Mouse (Mus musculus) lung, embryonic 16.5 days (tissue): ENCODE measurements around the gene Atp8a1. TPM values are rescaled to one million over a fixed set of nuclear protein-coding genes. Genes with fewer than 3 reads are reported as not detected.
A peak's percentile ranks its signal among the peaks of the same experiment; 100 is the strongest.

ENCODE experiments used
- ATAC-seq: fragments of 200-750 bp; cut with Nextera tagmentation; 2 replicates; pipeline ENCODE4 v1.8.0; 2017; ENCODE audit warnings: low read depth, mild to moderate bottlenecking, moderate library complexity
- H3K27ac ChIP-seq: fragments of 300-500 bp; sonication (generic); 2 replicates; pipeline ENCODE4 v1.5.1; 2014; ENCODE audit warnings: mild to moderate bottlenecking, control low read depth, low read length
- H3K27me3 ChIP-seq: fragments of 300-500 bp; sonication (generic); 2 replicates; pipeline ENCODE4 v1.6.1; 2014; ENCODE audit warnings: low read depth, low read length, mixed read lengths; ENCODE audit not compliant: control insufficient read depth, insufficient read depth
- H3K36me3 ChIP-seq: fragments of 300-500 bp; sonication (generic); 2 replicates; pipeline ENCODE4 v1.6.1; 2014; ENCODE audit warnings: low read length; ENCODE audit not compliant: control insufficient read depth, insufficient read depth
- H3K4me1 ChIP-seq: fragments of 300-500 bp; sonication (generic); replicated peaks from 2 replicates; pipeline ENCODE4 v1.6.1; 2014; ENCODE audit warnings: low read length, mixed read lengths; ENCODE audit not compliant: control insufficient read depth, insufficient read depth
- H3K4me2 ChIP-seq: fragments of 300-500 bp; sonication (generic); 2 replicates; pipeline ENCODE4 v1.6.1; 2014; ENCODE audit warnings: low read depth, low read length, control low read depth
- H3K4me3 ChIP-seq: fragments of 300-500 bp; sonication (generic); 2 replicates; pipeline ENCODE4 v1.5.1; 2014; ENCODE audit warnings: mild to moderate bottlenecking, low read length, control low read depth
- H3K9ac ChIP-seq: fragments of 300-500 bp; sonication (generic); 2 replicates; pipeline ENCODE4 v1.6.1; 2014; ENCODE audit warnings: low read length, control low read depth
- H3K9me3 ChIP-seq: fragments of 300-500 bp; sonication (generic); 2 replicates; pipeline ENCODE4 v1.6.1; 2016; ENCODE audit warnings: low read length; ENCODE audit not compliant: control insufficient read depth
- WGBS: fragments of 180-500 bp; shearing (Covaris S2); extraction: QIAGEN DNeasy Blood & Tissue Kit; methylation state at CpG from one replicate; pipeline ENCODE4 v1.1.7; 2014; 5-methylcytosine and 5-hydroxymethylcytosine counted together
- polyA plus RNA-seq: library from polyadenylated mRNA; unstranded; fragments of >200 nt; fragmentation: Nextera tagmentation; extraction: Ambion mirVana; gene quantifications from 2 replicates; pipeline ENCODE4 v1.2.1, GENCODE M21; 2015

Atp8a1 gene
- polyA plus RNA-seq, 1 experiment from 2014 or later = 57.3 TPM

- Histone ChIP-seq H3K36me3 (no peaks in the 10 kb centered on the region), H3K9me3 (no peaks in the 10 kb centered on the region), H3K27ac (no peak overlapping the region), H3K4me2 (no peak overlapping the region), H3K4me3 (no peak overlapping the region), H3K27me3 (no peaks in the 10 kb centered on the region), H3K9ac (no peak overlapping the region), H3K4me1 (no peaks in the 10 kb centered on the region)
- 62% methylated on average over 8 of the region's 8 CpGs for whole genome bisulfite sequencing
- ATAC-seq = no peak
Observed at GRCm38 (mm10) chr5:67641406-67642120, 205.7 kb downstream of the Atp8a1 start.

- H3K9me3 ChIP-seq = no peaks in the 10 kb centered on the region
- no peak overlapping the region for H3K9ac ChIP-seq
- H3K36me3 ChIP-seq = no peaks in the 10 kb centered on the region
- H3K27me3 ChIP-seq = no peaks in the 10 kb centered on the region
- ATAC-seq = no peak
- H3K4me2 ChIP-seq = no peak overlapping the region
- no peaks in the 10 kb centered on the region for H3K4me1 ChIP-seq
- 66% methylated on average over 8 of the region's 8 CpGs for WGBS
- H3K27ac ChIP-seq = no peak overlapping the region
- H3K4me3 ChIP-seq = no peak overlapping the region
Observed at GRCm38 (mm10) chr5:67640596-67641312, 206.5 kb downstream of the Atp8a1 start.

- Histone ChIP-seq H3K4me1 (peaks cover 15% of the 10 kb centered on the region), H3K36me3 (no peaks in the 10 kb centered on the region; the same call in 1 of the 2 replicates), H3K27ac (peak overlapping the region; percentile 53), H3K4me2 (no peak overlapping the region), H3K27me3 (no peaks in the 10 kb centered on the region), H3K9me3 (no peaks in the 10 kb centered on the region), H3K9ac (no peak overlapping the region), H3K4me3 (no peak overlapping the region)
- WGBS = 58% methylated on average over 3 of the region's 3 CpGs
- ATAC-seq = peak; percentile 80
Observed at GRCm38 (mm10) chr5:67634339-67634738, 212.9 kb downstream of the Atp8a1 start.

DNA sequence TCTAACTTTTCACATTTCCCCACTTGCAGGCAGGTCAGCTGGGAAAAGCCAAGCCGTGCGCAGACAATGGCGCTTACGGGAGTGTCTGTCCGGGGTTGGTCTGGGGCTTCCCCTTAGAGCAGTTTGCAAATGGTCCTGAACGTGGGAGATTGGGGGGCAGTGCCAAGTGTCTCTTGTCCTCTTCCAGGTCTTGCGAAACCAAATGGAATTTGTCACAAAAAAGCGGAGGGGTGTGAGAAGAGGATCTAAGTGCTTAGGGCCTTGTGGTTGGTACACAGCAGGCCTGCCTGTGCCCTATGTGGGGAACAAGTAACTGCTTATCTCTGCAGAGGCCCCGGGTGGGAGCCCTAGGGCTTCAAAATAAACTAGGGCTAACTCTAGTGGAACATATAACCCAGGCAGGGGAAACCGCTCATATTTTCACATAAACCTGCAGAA lies 213.4 kb downstream of the Atp8a1 start:
- Histone ChIP-seq H3K4me2 (peak overlapping the region; percentile 19; the same call in 1 of the 2 replicates), H3K36me3 (no peaks in the 10 kb centered on the region; the same call in 1 of the 2 replicates), H3K9ac (no peak overlapping the region), H3K9me3 (no peaks in the 10 kb centered on the region), H3K27ac (peak overlapping the region; percentile 53), H3K27me3 (no peaks in the 10 kb centered on the region), H3K4me1 (peaks cover 18% of the 10 kb centered on the region), H3K4me3 (no peak overlapping the region)
- peak; percentile 87 for ATAC-seq
- whole genome bisulfite sequencing = 17% methylated on average over 10 of the region's 10 CpGs

DNA sequence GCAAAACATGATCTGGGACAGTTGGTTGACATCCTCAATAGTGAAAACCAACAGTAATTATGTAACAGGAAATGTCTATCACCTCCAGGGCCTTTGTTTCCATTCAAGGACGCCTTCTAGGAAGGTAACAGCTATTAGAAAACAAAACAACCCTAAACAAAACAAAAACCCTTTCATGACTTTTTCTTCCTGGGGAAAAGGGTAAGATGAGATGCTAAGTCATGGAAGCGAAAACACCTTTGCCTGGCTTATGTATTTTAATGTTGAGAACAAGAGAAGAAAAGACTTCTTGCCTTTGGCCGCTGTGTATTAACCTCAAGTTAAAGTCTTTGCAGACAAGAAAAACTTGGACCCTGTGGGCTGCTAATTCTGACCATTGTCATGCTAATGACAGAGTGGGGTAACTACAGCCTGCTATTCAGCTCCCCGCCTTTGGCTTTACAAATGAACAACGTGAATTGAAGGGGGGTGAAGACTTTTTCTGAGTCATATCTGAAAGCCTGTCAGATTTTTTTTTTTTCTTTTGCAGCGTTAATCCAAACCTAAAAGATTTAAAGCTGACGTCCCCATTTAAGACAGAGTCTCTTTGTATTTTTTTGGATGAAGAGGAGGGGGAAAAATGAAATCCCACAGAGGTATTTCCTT lies 214.0 kb downstream of the Atp8a1 start:
- H3K4me3 ChIP-seq = no peak overlapping the region
- H3K36me3 ChIP-seq = no peaks in the 10 kb centered on the region; the same call in 1 of the 2 replicates
- H3K4me1 ChIP-seq = peaks cover 22% of the 10 kb centered on the region
- H3K27me3 ChIP-seq = no peaks in the 10 kb centered on the region
- H3K9me3 ChIP-seq = no peaks in the 10 kb centered on the region
- peak overlapping the region; percentile 19; the same call in 1 of the 2 replicates for H3K4me2 ChIP-seq
- H3K27ac ChIP-seq = peak overlapping the region; percentile 53
- no peak overlapping the region for H3K9ac ChIP-seq
- WGBS = 39% methylated on average over 7 of the region's 7 CpGs
- ATAC-seq = no peak

- H3K36me3 ChIP-seq = no peaks in the 10 kb centered on the region; the same call in 1 of the 2 replicates
- ATAC-seq = no peak
- no peaks in the 10 kb centered on the region for H3K9me3 ChIP-seq
- 93% methylated on average over 12 of the region's 12 CpGs for WGBS
- H3K27me3 ChIP-seq = no peaks in the 10 kb centered on the region
- no peak overlapping the region for H3K4me3 ChIP-seq
- H3K4me2 ChIP-seq = no peak overlapping the region
- H3K27ac ChIP-seq = no peak overlapping the region
- peaks cover 22% of the 10 kb centered on the region for H3K4me1 ChIP-seq
- no peak overlapping the region for H3K9ac ChIP-seq
Observed at GRCm38 (mm10) chr5:67631261-67631660, 216.0 kb downstream of the Atp8a1 start.

- Histone ChIP-seq H3K27ac (no peak overlapping the region), H3K4me2 (no peak overlapping the region), H3K36me3 (no peaks in the 10 kb centered on the region; the same call in 1 of the 2 replicates), H3K9me3 (no peaks in the 10 kb centered on the region), H3K4me1 (peaks cover 22% of the 10 kb centered on the region), H3K9ac (no peak overlapping the region), H3K4me3 (no peak overlapping the region), H3K27me3 (no peaks in the 10 kb centered on the region)
- WGBS = 82% methylated on average over 6 of the region's 6 CpGs
- ATAC-seq = no peak
Observed at GRCm38 (mm10) chr5:67629861-67630260, 217.4 kb downstream of the Atp8a1 start.

GRCm38 (mm10) chr5:67629440-67629839 lies 217.8 kb downstream of the Atp8a1 start:
- peaks cover 21% of the 10 kb centered on the region for H3K4me1 ChIP-seq
- H3K9ac ChIP-seq = no peak overlapping the region
- no peaks in the 10 kb centered on the region; the same call in 1 of the 2 replicates for H3K36me3 ChIP-seq
- no peak overlapping the region for H3K4me3 ChIP-seq
- ATAC-seq = no peak
- no peak overlapping the region for H3K4me2 ChIP-seq
- H3K27ac ChIP-seq = no peak overlapping the region
- no peaks in the 10 kb centered on the region for H3K9me3 ChIP-seq
- WGBS = 67% methylated on average over 7 of the region's 7 CpGs
- H3K27me3 ChIP-seq = no peaks in the 10 kb centered on the region
